Mouse (Mus musculus): Measurements from ENCODE around the gene Dolpp1.

GRCm38 (mm10) chr2:30429156-30429555, 37.1 kb downstream of the Dolpp1 start:
- TF ChIP-seq CTCF (IDR thresholded peaks at IDR 0.05; ENCODE audit: insufficient read depth, low read length) (no peak), POLR2A (IDR thresholded peaks at IDR 0.05; ENCODE audit: borderline replicate concordance, extremely low read depth, low read depth, low read length) (no peak)
